Mouse (Mus musculus) stomach, embryonic 15.5 days (tissue): ENCODE data around the gene Pard3. TPM values are rescaled to one million over a fixed set of nuclear protein-coding genes. Genes with fewer than 3 reads are reported as not detected.

ENCODE experiments used
- ATAC-seq: fragments of 200-750 bp; cut with Nextera tagmentation; 2 replicates; pipeline ENCODE4 v1.8.0; 2017; ENCODE audit warnings: low read depth, moderate number of reproducible peaks, moderate TSS enrichment; ENCODE audit not compliant: insufficient read depth, low FRiP score
- H3K27ac ChIP-seq: fragments of 300-500 bp; sonication (generic); 2 replicates; pipeline ENCODE4 v1.5.1; 2015; ENCODE audit warnings: mild to moderate bottlenecking, inconsistent platforms
- H3K27me3 ChIP-seq: fragments of 300-500 bp; sonication (generic); replicated peaks from 2 replicates; pipeline ENCODE4 v1.6.1; 2015; ENCODE audit warnings: inconsistent platforms
- H3K36me3 ChIP-seq: fragments of 300-500 bp; sonication (generic); 2 replicates; pipeline ENCODE4 v1.6.1; 2015; ENCODE audit warnings: inconsistent platforms
- H3K4me1 ChIP-seq: fragments of 300-500 bp; sonication (generic); 2 replicates; pipeline ENCODE4 v1.6.1; 2015; ENCODE audit warnings: inconsistent platforms
- H3K4me2 ChIP-seq: fragments of 300-500 bp; sonication (generic); 2 replicates; pipeline ENCODE4 v1.6.1; 2015; ENCODE audit warnings: mild to moderate bottlenecking, inconsistent platforms
- H3K4me3 ChIP-seq: fragments of 300-500 bp; sonication (generic); replicated peaks from 2 replicates; pipeline ENCODE4 v1.5.1; 2015; ENCODE audit warnings: inconsistent platforms
- H3K9ac ChIP-seq: fragments of 300-500 bp; sonication (generic); 2 replicates; pipeline ENCODE4 v1.6.1; 2015; ENCODE audit warnings: inconsistent platforms
- H3K9me3 ChIP-seq: fragments of 300-500 bp; sonication (generic); 2 replicates; pipeline ENCODE4 v1.6.1; 2016; ENCODE audit warnings: inconsistent platforms
- WGBS: fragments of 180-500 bp; shearing (Covaris S2); methylation state at CpG from one replicate; pipeline ENCODE4 v1.1.7; 2015; 5-methylcytosine and 5-hydroxymethylcytosine counted together
- polyA plus RNA-seq: library from polyadenylated mRNA; unstranded; fragments of >200 nt; fragmentation: Nextera tagmentation; extraction: Ambion mirVana; gene quantifications from 2 replicates; pipeline ENCODE4 v1.2.1, GENCODE M21; 2015

Pard3 gene
- polyA plus RNA-seq, 1 experiment from 2014 or later = 28.3 TPM

DNA sequence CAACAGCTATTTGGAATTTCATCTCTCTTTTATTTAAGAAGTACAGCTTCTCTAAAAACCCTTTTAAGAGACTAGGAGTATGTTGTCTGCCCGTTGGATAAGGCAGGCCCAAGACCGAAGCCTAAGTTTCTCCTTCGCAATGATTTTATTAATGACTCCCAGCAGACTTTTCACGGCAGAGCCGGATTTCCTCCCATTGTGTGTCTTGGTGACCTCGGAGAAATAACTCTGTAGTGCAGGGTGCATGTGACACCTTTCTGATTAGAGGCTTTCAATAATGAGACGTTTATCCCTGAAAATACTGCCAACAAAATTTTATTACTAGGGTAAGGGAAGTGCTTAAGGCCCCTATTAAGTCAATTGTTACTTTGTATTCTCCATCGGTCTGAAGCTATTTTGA, 25.3 kb downstream of the Pard3 start:
- Histone ChIP-seq H3K27me3 (no peaks in the 10 kb centered on the region), H3K4me2 (no peak overlapping the region), H3K36me3 (no peaks in the 10 kb centered on the region), H3K9me3 (no peaks in the 10 kb centered on the region), H3K4me3 (no peak overlapping the region), H3K27ac (no peak overlapping the region), H3K9ac (no peak overlapping the region), H3K4me1 (peaks cover 37% of the 10 kb centered on the region)
- 38% methylated on average over 8 of the region's 8 CpGs for WGBS
- no peak for ATAC-seq

DNA sequence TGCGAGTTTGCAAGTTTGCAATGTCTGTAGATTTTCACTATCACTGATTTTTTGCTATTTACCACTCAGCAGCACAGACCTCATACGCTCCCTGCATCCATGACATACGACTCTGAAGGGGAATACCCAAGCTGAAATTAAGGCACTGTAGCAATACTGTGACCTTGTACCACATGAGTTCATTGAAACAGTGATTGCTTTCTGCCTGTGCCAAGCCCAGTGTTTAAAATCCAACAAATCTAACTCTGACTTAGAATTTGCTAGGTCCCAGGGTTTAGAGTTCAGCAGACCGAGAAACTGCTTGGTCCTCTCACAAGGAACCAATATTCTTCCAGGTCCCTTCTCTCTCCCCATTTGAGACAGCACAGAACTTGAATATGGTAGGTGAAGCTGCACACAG, 26.7 kb downstream of the Pard3 start:
- Histone ChIP-seq H3K4me3 (no peak overlapping the region), H3K9me3 (no peaks in the 10 kb centered on the region), H3K27ac (no peak overlapping the region), H3K4me1 (peaks cover 31% of the 10 kb centered on the region), H3K4me2 (no peak overlapping the region), H3K9ac (no peak overlapping the region), H3K36me3 (no peaks in the 10 kb centered on the region), H3K27me3 (no peaks in the 10 kb centered on the region)
- no peak for ATAC-seq
- 75% methylated on average over 4 of the region's 4 CpGs for WGBS

DNA sequence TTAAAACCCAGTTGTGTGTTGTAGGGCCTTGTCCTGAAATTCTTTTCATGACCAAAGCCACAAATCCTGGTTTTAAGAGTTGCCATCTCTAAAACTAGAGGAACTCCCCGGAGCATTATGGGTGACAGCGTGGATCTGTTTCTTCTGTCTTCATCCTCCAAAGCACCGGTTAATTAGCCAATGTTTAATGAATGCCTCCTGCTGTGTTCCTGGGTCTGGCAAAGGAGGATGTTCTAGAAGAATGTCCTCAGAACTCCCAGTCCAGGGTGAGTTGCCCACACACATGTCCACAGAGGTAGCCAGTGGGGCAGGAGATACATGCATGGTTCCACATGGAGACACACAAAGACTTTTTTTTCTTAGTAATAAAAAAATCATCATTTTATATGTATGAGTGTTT, 28.2 kb downstream of the Pard3 start:
- Histone ChIP-seq H3K27me3 (no peaks in the 10 kb centered on the region), H3K4me3 (no peak overlapping the region), H3K9me3 (no peaks in the 10 kb centered on the region), H3K4me1 (peaks cover 28% of the 10 kb centered on the region), H3K4me2 (no peak overlapping the region), H3K27ac (peak overlapping the region; percentile 71; the same call in 1 of the 2 replicates), H3K9ac (no peak overlapping the region), H3K36me3 (no peaks in the 10 kb centered on the region)
- no peak for ATAC-seq
- 81% methylated on average over 3 of the region's 3 CpGs for WGBS

- Histone ChIP-seq H3K9ac (no peak overlapping the region), H3K27me3 (no peaks in the 10 kb centered on the region), H3K4me3 (no peak overlapping the region), H3K36me3 (no peaks in the 10 kb centered on the region), H3K9me3 (no peaks in the 10 kb centered on the region), H3K4me1 (peaks cover 24% of the 10 kb centered on the region), H3K4me2 (peak overlapping the region; percentile 38; the same call in 1 of the 2 replicates), H3K27ac (peak overlapping the region; percentile 71)
- ATAC-seq = peak; percentile 30; the same call in 1 of the 2 replicates
- 19% methylated on average over 10 of the region's 10 CpGs for WGBS
Observed at GRCm38 (mm10) chr8:127092383-127093112, 28.9 kb downstream of the Pard3 start.

DNA sequence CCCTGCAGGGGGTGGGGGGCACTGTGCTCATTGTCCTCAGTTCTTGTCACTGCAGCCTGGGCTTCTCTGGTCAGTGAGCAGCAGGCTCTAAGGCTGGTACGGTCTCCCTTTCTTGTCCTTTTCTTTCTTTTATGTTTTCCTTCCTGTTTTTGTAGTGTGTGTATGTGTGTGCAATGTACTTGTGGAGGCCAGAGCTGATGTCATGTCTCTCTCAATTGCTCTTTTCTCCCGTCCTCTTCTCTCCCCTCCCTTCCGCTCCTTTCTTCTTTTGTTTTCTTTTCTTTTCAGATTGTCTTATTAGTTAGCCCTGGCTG, 29.4 kb downstream of the Pard3 start:
- no peak for ATAC-seq
- H3K27ac ChIP-seq = peak overlapping the region; percentile 71
- 55% methylated on average over 3 of the region's 3 CpGs for WGBS

GRCm38 (mm10) chr8:127095763-127096162, 32.1 kb downstream of the Pard3 start:
- Histone ChIP-seq H3K9ac (no peak overlapping the region), H3K4me2 (no peak overlapping the region), H3K36me3 (no peaks in the 10 kb centered on the region), H3K4me3 (no peak overlapping the region), H3K27me3 (no peaks in the 10 kb centered on the region), H3K4me1 (peaks cover 13% of the 10 kb centered on the region; the same call in 1 of the 2 replicates), H3K9me3 (no peaks in the 10 kb centered on the region), H3K27ac (no peak overlapping the region)
- 71% methylated on average over 7 of the region's 7 CpGs for WGBS
- ATAC-seq = no peak

More for the DNA sequence above, 29.4 kb downstream of the Pard3 start:
- peaks cover 20% of the 10 kb centered on the region for H3K4me1 ChIP-seq
- no peaks in the 10 kb centered on the region for H3K27me3 ChIP-seq
- no peaks in the 10 kb centered on the region for H3K9me3 ChIP-seq
- H3K4me3 ChIP-seq = no peak overlapping the region
- peak overlapping the region; percentile 38; the same call in 1 of the 2 replicates for H3K4me2 ChIP-seq
- H3K36me3 ChIP-seq = no peaks in the 10 kb centered on the region
- no peak overlapping the region for H3K9ac ChIP-seq

- ATAC-seq = no peak
- no peaks in the 10 kb centered on the region for H3K9me3 ChIP-seq
- 24% methylated on average over 1 of the region's 1 CpGs for WGBS
- no peak overlapping the region for H3K4me2 ChIP-seq
- no peaks in the 10 kb centered on the region for H3K27me3 ChIP-seq
- 0 out of 2 replicates have a peak, but pooled peaks cover 7% of the 10 kb centered on the region for H3K4me1 ChIP-seq
- no peak overlapping the region for H3K4me3 ChIP-seq
- no peak overlapping the region for H3K27ac ChIP-seq
- H3K36me3 ChIP-seq = no peaks in the 10 kb centered on the region
- H3K9ac ChIP-seq = no peak overlapping the region
Observed at GRCm38 (mm10) chr8:127099439-127100090, 35.9 kb downstream of the Pard3 start.

GRCm38 (mm10) chr8:127103256-127103655, 39.6 kb downstream of the Pard3 start:
- Histone ChIP-seq H3K4me2 (no peak overlapping the region), H3K27ac (peak overlapping the region; percentile 27; the same call in 1 of the 2 replicates), H3K9ac (no peak overlapping the region), H3K9me3 (no peaks in the 10 kb centered on the region), H3K4me3 (no peak overlapping the region), H3K36me3 (no peaks in the 10 kb centered on the region), H3K27me3 (no peaks in the 10 kb centered on the region), H3K4me1 (0 out of 2 replicates have a peak, but pooled peaks cover 7% of the 10 kb centered on the region)
- ATAC-seq = no peak
- 59% methylated on average over 5 of the region's 5 CpGs for WGBS

DNA sequence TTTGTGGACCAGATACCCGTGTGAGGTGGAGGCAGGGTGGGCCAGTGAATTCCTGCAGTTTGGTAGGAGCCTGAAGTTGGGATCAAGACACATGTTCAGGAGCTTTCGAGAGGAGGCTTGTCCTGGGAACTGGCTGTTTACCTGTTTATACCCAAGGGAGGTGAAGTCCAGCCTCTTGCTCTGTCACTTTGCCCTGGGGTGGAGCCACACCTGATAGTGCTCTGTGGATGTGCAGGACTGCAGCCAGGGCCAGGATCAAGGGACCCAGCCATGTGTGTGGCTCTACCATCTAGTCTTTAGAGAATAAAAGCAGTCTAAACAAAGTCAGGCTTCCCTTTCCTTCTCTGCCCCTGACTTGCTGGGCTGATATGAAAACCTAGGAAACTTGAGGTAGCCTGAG, 40.9 kb downstream of the Pard3 start:
- Histone ChIP-seq H3K4me3 (no peak overlapping the region), H3K4me2 (no peak overlapping the region), H3K27ac (no peak overlapping the region), H3K9ac (no peak overlapping the region), H3K27me3 (no peaks in the 10 kb centered on the region), H3K4me1 (0 out of 2 replicates have a peak, but pooled peaks cover 4% of the 10 kb centered on the region), H3K9me3 (no peaks in the 10 kb centered on the region), H3K36me3 (no peaks in the 10 kb centered on the region)
- ATAC-seq = no peak
- 60% methylated on average over 2 of the region's 2 CpGs for WGBS

DNA sequence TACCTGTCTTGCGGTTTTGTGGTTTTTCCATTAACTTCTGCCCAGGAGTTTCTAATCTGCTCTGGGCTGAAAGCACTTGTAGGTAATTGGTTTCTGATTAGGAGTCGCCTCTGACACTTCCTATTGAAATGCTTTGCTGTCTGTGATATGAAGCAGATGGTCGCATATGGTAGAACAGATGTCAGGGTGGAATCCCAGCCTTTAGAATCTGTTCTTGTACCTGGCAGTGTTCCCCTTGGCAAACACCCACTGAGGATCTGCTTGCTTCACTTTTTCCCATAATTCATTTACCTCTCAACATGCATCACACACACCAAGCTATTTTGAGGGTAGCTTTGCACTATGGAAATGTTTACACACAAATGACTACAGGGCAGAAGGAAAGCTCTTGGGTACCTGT, 44.2 kb downstream of the Pard3 start:
- Histone ChIP-seq H3K36me3 (no peaks in the 10 kb centered on the region), H3K9ac (no peak overlapping the region), H3K4me2 (no peak overlapping the region), H3K27ac (no peak overlapping the region), H3K9me3 (no peaks in the 10 kb centered on the region), H3K4me3 (no peak overlapping the region), H3K4me1 (0 out of 2 replicates have a peak, but pooled peaks cover 5% of the 10 kb centered on the region), H3K27me3 (no peaks in the 10 kb centered on the region)
- WGBS = 40% methylated on average over 3 of the region's 3 CpGs
- ATAC-seq = no peak

GRCm38 (mm10) chr8:127113209-127113608, 49.5 kb downstream of the Pard3 start:
- no peak overlapping the region for H3K4me2 ChIP-seq
- no peaks in the 10 kb centered on the region for H3K36me3 ChIP-seq
- H3K4me1 ChIP-seq = 0 out of 2 replicates have a peak, but pooled peaks cover 11% of the 10 kb centered on the region
- H3K4me3 ChIP-seq = no peak overlapping the region
- no peaks in the 10 kb centered on the region for H3K9me3 ChIP-seq
- no peaks in the 10 kb centered on the region for H3K27me3 ChIP-seq
- no peak overlapping the region for H3K27ac ChIP-seq
- 88% methylated on average over 5 of the region's 5 CpGs for WGBS
- ATAC-seq = no peak
- H3K9ac ChIP-seq = no peak overlapping the region

GRCm38 (mm10) chr8:127115837-127116236, 52.1 kb downstream of the Pard3 start:
- H3K4me1 ChIP-seq = 0 out of 2 replicates have a peak, but pooled peaks cover 6% of the 10 kb centered on the region
- WGBS = 65% methylated on average over 3 of the region's 3 CpGs
- no peaks in the 10 kb centered on the region for H3K36me3 ChIP-seq
- H3K9me3 ChIP-seq = no peaks in the 10 kb centered on the region
- H3K27me3 ChIP-seq = no peaks in the 10 kb centered on the region
- H3K27ac ChIP-seq = 0 out of 2 replicates have a peak overlapping the region, but pooled peaks have one; percentile 21
- ATAC-seq = no peak
- H3K9ac ChIP-seq = no peak overlapping the region
- no peak overlapping the region for H3K4me3 ChIP-seq
- no peak overlapping the region for H3K4me2 ChIP-seq
